Mouse (Mus musculus) stomach, embryonic 15.5 days (tissue): ENCODE data around the gene Ablim2. TPM values are rescaled to one million over a fixed set of nuclear protein-coding genes. Genes with fewer than 3 reads are reported as not detected.

Experiments used
- ATAC-seq: fragments of 200-750 bp; cut with Nextera tagmentation; 2 replicates; pipeline ENCODE4 v1.8.0; 2017; ENCODE audit warnings: low read depth, moderate number of reproducible peaks, moderate TSS enrichment; ENCODE audit not compliant: insufficient read depth, low FRiP score
- H3K27ac ChIP-seq: fragments of 300-500 bp; sonication (generic); 2 replicates; pipeline ENCODE4 v1.5.1; 2015; ENCODE audit warnings: mild to moderate bottlenecking, inconsistent platforms
- H3K27me3 ChIP-seq: fragments of 300-500 bp; sonication (generic); replicated peaks from 2 replicates; pipeline ENCODE4 v1.6.1; 2015; ENCODE audit warnings: inconsistent platforms
- H3K36me3 ChIP-seq: fragments of 300-500 bp; sonication (generic); 2 replicates; pipeline ENCODE4 v1.6.1; 2015; ENCODE audit warnings: inconsistent platforms
- H3K4me1 ChIP-seq: fragments of 300-500 bp; sonication (generic); 2 replicates; pipeline ENCODE4 v1.6.1; 2015; ENCODE audit warnings: inconsistent platforms
- H3K4me2 ChIP-seq: fragments of 300-500 bp; sonication (generic); 2 replicates; pipeline ENCODE4 v1.6.1; 2015; ENCODE audit warnings: mild to moderate bottlenecking, inconsistent platforms
- H3K4me3 ChIP-seq: fragments of 300-500 bp; sonication (generic); replicated peaks from 2 replicates; pipeline ENCODE4 v1.5.1; 2015; ENCODE audit warnings: inconsistent platforms
- H3K9ac ChIP-seq: fragments of 300-500 bp; sonication (generic); 2 replicates; pipeline ENCODE4 v1.6.1; 2015; ENCODE audit warnings: inconsistent platforms
- H3K9me3 ChIP-seq: fragments of 300-500 bp; sonication (generic); 2 replicates; pipeline ENCODE4 v1.6.1; 2016; ENCODE audit warnings: inconsistent platforms
- WGBS: fragments of 180-500 bp; shearing (Covaris S2); methylation state at CpG from one replicate; pipeline ENCODE4 v1.1.7; 2015; 5-methylcytosine and 5-hydroxymethylcytosine counted together
- polyA plus RNA-seq: library from polyadenylated mRNA; unstranded; fragments of >200 nt; fragmentation: Nextera tagmentation; extraction: Ambion mirVana; gene quantifications from 2 replicates; pipeline ENCODE4 v1.2.1, GENCODE M21; 2015

Ablim2 gene
- polyA plus RNA-seq, 1 experiment from 2014 or later, result 2.8 TPM

DNA sequence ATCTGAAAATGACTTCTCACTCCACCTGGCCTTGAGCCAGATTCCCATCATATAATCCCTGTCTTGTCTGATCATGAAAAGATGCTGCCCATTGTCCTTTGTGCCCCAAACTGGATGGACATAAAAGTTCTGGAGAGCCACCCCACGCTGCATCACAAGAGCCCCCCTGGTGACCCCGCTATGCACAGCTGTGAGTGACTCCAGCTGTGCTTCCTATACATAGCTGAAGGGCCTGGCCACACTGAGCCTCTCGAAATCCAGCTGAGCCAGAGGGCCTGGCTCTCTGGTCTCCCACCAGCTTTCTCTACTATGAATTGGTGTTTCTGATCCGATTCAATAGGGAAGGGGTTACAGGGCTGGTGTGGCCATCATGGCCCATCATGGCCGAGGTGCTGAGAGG lies 38.5 kb downstream of the Ablim2 start:
- H3K27ac ChIP-seq, result no peak overlapping the region
- ATAC-seq, result no peak

DNA sequence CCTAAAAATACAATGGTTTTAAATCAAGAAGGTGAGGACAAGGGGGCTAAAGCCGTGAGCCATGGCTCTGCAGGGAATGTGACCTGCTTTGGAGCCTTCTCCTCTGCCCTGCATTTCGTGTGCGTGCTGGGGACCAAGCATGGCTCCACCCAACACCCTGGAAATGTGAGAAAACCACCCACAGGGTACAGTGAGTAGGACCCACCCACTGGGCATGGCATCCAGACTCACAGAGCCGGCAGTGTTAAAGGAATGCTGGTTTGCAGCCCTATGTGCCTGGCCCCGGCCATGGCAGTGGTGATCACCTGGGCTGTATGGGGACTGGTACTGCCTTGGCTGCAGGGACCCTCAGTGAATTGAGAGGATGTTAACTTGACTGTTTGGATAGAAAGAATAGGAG lies 41.4 kb downstream of the Ablim2 start:
- H3K27me3 ChIP-seq, result no peaks in the 10 kb centered on the region
- no peak overlapping the region for H3K4me3 ChIP-seq
- no peak for ATAC-seq
- H3K4me2 ChIP-seq, result no peak overlapping the region
- no peak overlapping the region for H3K27ac ChIP-seq
- H3K36me3 ChIP-seq, result no peaks in the 10 kb centered on the region
- peaks cover 7% of the 10 kb centered on the region; the same call in 1 of the 2 replicates for H3K4me1 ChIP-seq
- 24% methylated on average over 5 of the region's 5 CpGs for WGBS
- no peaks in the 10 kb centered on the region for H3K9me3 ChIP-seq
- H3K9ac ChIP-seq, result no peak overlapping the region

More for the DNA sequence above, 38.5 kb downstream of the Ablim2 start:
- H3K4me2 ChIP-seq, result no peak overlapping the region
- no peak overlapping the region for H3K4me3 ChIP-seq
- 46% methylated on average over 5 of the region's 5 CpGs for WGBS
- H3K9ac ChIP-seq, result no peak overlapping the region
- no peaks in the 10 kb centered on the region for H3K27me3 ChIP-seq
- H3K4me1 ChIP-seq, result peaks cover 7% of the 10 kb centered on the region; the same call in 1 of the 2 replicates
- H3K36me3 ChIP-seq, result no peaks in the 10 kb centered on the region
- no peaks in the 10 kb centered on the region for H3K9me3 ChIP-seq

GRCm38 (mm10) chr5:35803416-35803815 lies 45.7 kb downstream of the Ablim2 start:
- Histone ChIP-seq H3K9ac (no peak overlapping the region), H3K36me3 (no peaks in the 10 kb centered on the region), H3K4me1 (no peaks in the 10 kb centered on the region), H3K27me3 (no peaks in the 10 kb centered on the region), H3K4me2 (no peak overlapping the region), H3K9me3 (no peaks in the 10 kb centered on the region), H3K4me3 (no peak overlapping the region), H3K27ac (no peak overlapping the region)
- no peak for ATAC-seq
- WGBS, result 80% methylated on average over 5 of the region's 5 CpGs

DNA sequence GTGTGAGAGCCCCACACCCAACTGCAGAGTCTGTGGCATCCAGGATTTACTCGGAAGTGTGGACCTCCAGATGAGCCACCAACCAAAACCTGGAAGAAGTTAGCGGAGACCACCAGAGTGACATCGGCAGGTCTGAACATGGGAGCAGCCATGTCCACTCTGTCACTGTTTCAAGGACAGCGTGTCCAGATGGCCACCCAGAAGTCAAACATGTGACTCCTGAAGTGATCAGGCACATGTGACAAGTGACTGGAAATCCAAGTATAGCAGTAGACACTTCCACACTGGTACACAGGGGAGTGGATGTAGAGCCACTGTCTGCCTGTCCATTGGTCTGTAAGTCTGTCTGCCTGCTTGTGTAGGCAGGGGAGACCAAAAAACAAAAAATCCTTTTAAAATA lies 47.0 kb downstream of the Ablim2 start:
- Histone ChIP-seq H3K4me2 (no peak overlapping the region), H3K4me1 (no peaks in the 10 kb centered on the region), H3K9ac (no peak overlapping the region), H3K27me3 (no peaks in the 10 kb centered on the region), H3K4me3 (no peak overlapping the region), H3K9me3 (no peaks in the 10 kb centered on the region), H3K36me3 (no peaks in the 10 kb centered on the region), H3K27ac (no peak overlapping the region)
- WGBS, result 83% methylated on average over 4 of the region's 4 CpGs
- no peak for ATAC-seq

- H3K4me1 ChIP-seq, result no peaks in the 10 kb centered on the region
- no peak for ATAC-seq
- no peak overlapping the region for H3K9ac ChIP-seq
- 89% methylated on average over 3 of the region's 3 CpGs for WGBS
- no peak overlapping the region for H3K27ac ChIP-seq
- H3K4me2 ChIP-seq, result no peak overlapping the region
- H3K9me3 ChIP-seq, result no peaks in the 10 kb centered on the region
- no peaks in the 10 kb centered on the region for H3K36me3 ChIP-seq
- H3K4me3 ChIP-seq, result no peak overlapping the region
- H3K27me3 ChIP-seq, result no peaks in the 10 kb centered on the region
These were observed 47.5 kb downstream of the Ablim2 start for GRCm38 (mm10) chr5:35805209-35805608.

- no peak for ATAC-seq
- Histone ChIP-seq H3K4me2 (no peak overlapping the region), H3K27ac (no peak overlapping the region), H3K9ac (no peak overlapping the region), H3K36me3 (no peaks in the 10 kb centered on the region), H3K9me3 (no peaks in the 10 kb centered on the region), H3K4me3 (no peak overlapping the region), H3K27me3 (no peaks in the 10 kb centered on the region), H3K4me1 (no peaks in the 10 kb centered on the region)
- WGBS, result 76% methylated on average over 8 of the region's 8 CpGs
These were observed 49.3 kb downstream of the Ablim2 start for GRCm38 (mm10) chr5:35807018-35807417.

DNA sequence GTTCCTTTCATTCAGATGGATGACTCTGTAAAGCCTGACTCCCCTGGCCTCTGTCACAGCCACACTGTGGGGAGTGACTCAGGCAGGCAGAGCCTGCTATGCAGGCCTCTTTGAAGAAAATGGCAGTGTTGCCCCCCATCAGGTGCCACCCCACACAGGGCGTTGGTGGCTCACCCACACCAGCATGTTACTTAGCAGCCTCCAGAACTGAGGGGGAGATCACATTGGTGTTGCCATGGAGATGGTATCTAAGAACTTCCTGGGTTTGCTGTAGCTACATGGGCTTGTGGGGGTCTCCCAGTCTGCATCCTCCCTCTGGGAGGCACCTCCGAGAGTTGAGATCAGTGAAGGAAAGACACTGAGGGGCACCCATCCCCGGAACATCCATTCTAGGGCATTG lies 52.8 kb downstream of the Ablim2 start:
- Histone ChIP-seq H3K9ac (no peak overlapping the region), H3K4me2 (no peak overlapping the region), H3K27me3 (no peaks in the 10 kb centered on the region), H3K9me3 (no peaks in the 10 kb centered on the region), H3K4me1 (no peaks in the 10 kb centered on the region), H3K36me3 (no peaks in the 10 kb centered on the region), H3K27ac (no peak overlapping the region), H3K4me3 (no peak overlapping the region)
- ATAC-seq, result no peak
- 53% methylated on average over 3 of the region's 3 CpGs for WGBS

- no peak overlapping the region for H3K4me2 ChIP-seq
- no peaks in the 10 kb centered on the region for H3K4me1 ChIP-seq
- no peak overlapping the region for H3K4me3 ChIP-seq
- no peaks in the 10 kb centered on the region for H3K36me3 ChIP-seq
- H3K27me3 ChIP-seq, result no peaks in the 10 kb centered on the region
- H3K9ac ChIP-seq, result no peak overlapping the region
- no peaks in the 10 kb centered on the region for H3K9me3 ChIP-seq
- H3K27ac ChIP-seq, result no peak overlapping the region
- WGBS, result 69% methylated on average over 13 of the region's 13 CpGs
- no peak for ATAC-seq
These were observed 54.1 kb downstream of the Ablim2 start for GRCm38 (mm10) chr5:35811639-35812295.

DNA sequence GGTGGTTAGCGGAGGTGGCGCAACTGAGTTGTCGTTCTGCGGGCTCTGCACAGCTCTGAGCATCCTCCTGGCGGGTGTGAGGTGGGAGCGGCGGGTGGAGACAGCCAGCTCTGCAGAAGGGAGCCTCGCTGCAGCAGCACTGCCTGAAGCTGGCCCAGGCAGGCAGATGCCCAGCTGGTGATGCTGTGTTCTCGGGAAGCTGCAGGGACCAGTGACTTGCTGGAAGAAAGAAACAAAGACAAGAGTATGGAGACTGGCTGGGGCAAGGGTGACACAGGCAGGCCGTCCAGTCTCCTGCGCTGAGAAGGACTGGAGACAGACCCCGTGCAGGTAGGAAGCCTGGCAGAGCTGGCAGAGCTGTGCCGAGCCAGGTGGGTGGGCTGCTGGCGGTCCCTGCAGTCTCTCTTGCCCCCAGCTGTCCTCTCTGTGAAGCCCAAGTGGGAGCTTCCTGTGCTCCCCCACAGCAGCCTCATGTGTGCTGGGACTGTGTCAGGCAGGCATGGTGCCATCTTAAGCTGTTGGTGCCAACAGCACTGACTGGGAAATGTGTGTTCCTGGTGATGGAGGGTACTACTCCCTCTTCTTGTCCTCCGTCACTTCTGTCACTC lies 56.8 kb downstream of the Ablim2 start:
- Histone ChIP-seq H3K4me3 (no peak overlapping the region), H3K27ac (no peak overlapping the region), H3K36me3 (no peaks in the 10 kb centered on the region), H3K4me1 (no peaks in the 10 kb centered on the region), H3K4me2 (no peak overlapping the region), H3K27me3 (no peaks in the 10 kb centered on the region), H3K9me3 (no peaks in the 10 kb centered on the region), H3K9ac (no peak overlapping the region)
- 60% methylated on average over 15 of the region's 15 CpGs for WGBS
- no peak for ATAC-seq

DNA sequence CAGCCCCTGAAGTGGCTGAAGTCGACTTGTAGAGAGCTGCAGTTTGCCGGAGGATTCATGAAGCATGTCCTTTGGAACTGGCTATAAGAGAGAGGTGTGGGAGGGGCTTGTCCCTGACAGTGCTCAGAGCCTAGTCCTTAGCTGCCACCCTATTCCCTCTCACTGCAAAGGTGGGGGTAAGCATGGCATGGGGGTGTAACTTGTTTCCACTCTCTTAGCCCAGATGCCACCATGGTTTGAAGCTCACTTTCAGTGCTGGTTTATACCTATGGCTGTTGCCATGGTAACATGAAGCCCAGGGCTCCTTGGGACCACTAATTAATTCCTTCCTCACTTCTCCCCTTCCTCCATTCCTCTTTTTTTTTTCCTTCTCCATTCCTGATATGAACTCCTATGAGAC lies 57.4 kb downstream of the Ablim2 start:
- Histone ChIP-seq H3K9ac (no peak overlapping the region), H3K36me3 (no peaks in the 10 kb centered on the region), H3K9me3 (no peaks in the 10 kb centered on the region), H3K27me3 (no peaks in the 10 kb centered on the region), H3K4me2 (no peak overlapping the region), H3K27ac (no peak overlapping the region), H3K4me1 (no peaks in the 10 kb centered on the region), H3K4me3 (no peak overlapping the region)
- WGBS, result 32% methylated on average over 2 of the region's 2 CpGs
- ATAC-seq, result no peak

DNA sequence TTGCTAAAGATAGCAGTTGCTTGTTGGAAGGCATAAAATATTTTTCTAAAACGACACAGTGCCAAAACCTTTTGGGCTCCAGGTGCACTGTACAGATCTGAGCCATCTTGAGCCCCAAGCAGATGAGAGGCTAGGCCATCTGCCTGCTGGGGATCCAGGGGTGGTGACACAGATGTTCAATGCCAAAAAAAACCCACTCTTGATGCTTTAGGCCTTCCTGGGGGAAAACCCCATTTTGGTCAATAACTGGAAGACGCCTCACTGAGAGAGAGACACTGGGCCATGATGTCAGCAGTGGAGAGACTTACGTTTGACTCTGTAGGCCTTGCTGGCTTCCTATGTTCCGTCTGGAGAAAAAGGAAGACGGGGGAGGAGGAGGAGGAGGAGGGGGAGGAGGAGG lies 59.6 kb downstream of the Ablim2 start:
- no peaks in the 10 kb centered on the region for H3K27me3 ChIP-seq
- no peaks in the 10 kb centered on the region for H3K4me1 ChIP-seq
- no peak overlapping the region for H3K4me2 ChIP-seq
- no peak overlapping the region for H3K4me3 ChIP-seq
- no peak overlapping the region for H3K27ac ChIP-seq
- 78% methylated on average over 3 of the region's 5 CpGs for WGBS
- no peak for ATAC-seq
- H3K9ac ChIP-seq, result no peak overlapping the region
- no peaks in the 10 kb centered on the region for H3K36me3 ChIP-seq
- H3K9me3 ChIP-seq, result no peaks in the 10 kb centered on the region

DNA sequence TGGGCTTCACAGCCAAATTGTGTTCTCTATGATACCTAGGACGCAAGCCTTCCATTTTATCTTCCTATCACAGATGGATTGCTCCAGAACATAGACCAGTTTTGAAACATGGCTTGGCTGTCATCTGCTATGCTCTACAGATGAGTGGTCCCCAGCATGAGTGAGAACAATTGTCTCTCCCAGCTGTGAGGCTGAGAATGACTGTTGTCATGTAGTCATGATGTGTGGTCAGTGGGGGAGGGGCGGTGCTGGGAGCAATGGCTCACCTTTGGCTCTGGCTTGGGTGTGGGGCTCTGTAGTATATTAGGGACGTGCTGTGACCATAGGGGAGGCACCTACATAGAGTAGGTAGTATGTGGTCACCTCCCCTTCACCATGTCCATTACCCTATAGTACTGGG lies 60.2 kb downstream of the Ablim2 start:
- 82% methylated on average over 3 of the region's 3 CpGs for WGBS
- no peak overlapping the region for H3K4me2 ChIP-seq
- H3K36me3 ChIP-seq, result no peaks in the 10 kb centered on the region
- no peaks in the 10 kb centered on the region for H3K27me3 ChIP-seq
- no peak for ATAC-seq
- no peak overlapping the region for H3K27ac ChIP-seq
- H3K4me3 ChIP-seq, result no peak overlapping the region
- no peaks in the 10 kb centered on the region for H3K9me3 ChIP-seq
- no peak overlapping the region for H3K9ac ChIP-seq
- no peaks in the 10 kb centered on the region for H3K4me1 ChIP-seq

- H3K9me3 ChIP-seq, result no peaks in the 10 kb centered on the region
- H3K4me1 ChIP-seq, result no peaks in the 10 kb centered on the region
- H3K27me3 ChIP-seq, result no peaks in the 10 kb centered on the region
- H3K4me3 ChIP-seq, result no peak overlapping the region
- no peak overlapping the region for H3K27ac ChIP-seq
- ATAC-seq, result no peak
- H3K4me2 ChIP-seq, result no peak overlapping the region
- H3K36me3 ChIP-seq, result no peaks in the 10 kb centered on the region
- H3K9ac ChIP-seq, result no peak overlapping the region
- WGBS, result 83% methylated on average over 5 of the region's 5 CpGs
These were observed 65.0 kb downstream of the Ablim2 start for GRCm38 (mm10) chr5:35822721-35823120.
